Mouse (Mus musculus): ENCODE data around the gene AY761185.
"Not testable (repeated sequence)": the region's sequence is repeated elsewhere in the genome, so short reads cannot be mapped to it uniquely, and the experiment has no call there.

AY761185 gene

DNA sequence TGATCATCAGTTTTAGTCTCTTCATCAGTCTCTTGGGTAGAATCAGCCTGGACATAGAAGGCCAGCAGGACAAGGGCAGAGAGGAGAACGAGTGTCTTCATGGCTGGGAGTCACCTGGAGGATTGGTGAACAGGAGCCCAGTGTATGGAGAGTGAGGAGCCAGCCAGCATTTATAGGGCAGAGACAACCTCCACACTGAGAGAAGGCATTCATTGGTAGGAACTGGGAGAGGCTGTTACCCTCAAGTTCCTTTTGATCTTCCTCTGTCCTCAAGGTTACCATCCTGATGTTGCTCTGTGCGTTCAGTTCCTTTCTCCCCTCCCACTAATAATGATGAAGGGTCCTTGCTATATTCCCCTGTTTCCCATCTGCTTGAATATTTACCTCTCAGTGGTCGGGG lies at the start of gene AY761185:
Gene AY761185 (minus strand): TSS at position 101 of the 400 bp plus-strand sequence.
- DNase-seq (ENCODE audit: low spot score), result no peak

DNA sequence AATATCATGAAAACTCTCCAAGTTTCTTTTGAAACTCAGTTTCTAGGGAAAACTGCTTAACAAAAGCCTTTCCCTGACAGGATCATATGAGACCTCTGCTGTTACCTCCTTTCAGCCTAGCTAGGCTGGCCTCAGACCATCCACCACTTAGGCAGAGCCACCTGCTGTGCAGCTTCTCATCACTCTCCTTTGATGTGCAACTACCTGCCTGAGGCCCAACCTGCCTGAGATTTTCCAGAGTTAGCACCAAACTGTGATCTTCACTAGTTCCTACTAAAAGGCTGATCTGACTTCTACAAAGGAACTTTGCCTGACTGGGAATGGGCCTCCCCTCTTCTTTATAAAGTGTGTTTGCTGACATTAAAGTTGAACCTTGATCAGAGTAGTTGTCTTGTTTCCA lies 49.5 kb upstream of the AY761185 start:
- DNase-seq (ENCODE audit: low spot score), result not testable (repeated sequence)

DNA sequence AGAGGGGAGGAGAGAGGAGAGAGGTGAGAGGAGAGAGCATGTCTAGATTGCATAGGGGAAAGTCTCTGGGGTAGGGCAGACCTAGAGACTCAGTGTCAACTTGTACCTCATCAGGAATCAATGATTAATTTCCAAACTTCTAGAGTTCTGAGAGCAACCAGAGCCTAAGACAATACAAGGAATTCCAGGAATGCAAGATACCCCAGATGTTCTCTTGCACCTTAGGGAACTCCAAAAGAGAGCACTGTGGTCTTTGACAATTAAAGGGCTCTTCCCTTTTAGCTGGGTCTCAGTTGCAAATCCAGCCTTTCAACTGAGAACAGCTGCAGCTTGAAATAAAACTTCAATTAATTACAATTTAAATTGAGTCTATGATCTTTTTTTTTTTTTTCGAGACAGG lies 35.3 kb upstream of the AY761185 start:
- no peak for DNase-seq (ENCODE audit: low spot score)

DNA sequence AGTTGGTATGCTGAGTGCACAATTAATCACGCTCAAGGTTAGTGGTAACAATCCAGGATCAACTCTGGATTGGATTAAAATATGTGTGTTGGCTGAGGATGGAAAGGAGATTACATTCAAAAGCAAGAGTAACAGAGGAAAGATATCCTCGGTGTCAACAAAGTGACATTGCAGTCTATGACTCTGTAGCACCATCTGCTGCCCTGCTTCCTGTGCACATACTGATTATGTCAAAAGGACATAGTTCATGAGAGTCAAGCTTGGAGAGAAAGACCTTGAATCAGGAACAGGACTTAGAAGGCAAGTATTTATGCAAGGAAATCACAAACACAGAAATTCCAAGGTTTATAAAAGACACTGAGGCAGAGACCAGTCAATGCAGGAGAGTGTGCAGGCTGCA lies 20.0 kb upstream of the AY761185 start:
- no peak for DNase-seq (ENCODE audit: low spot score)

DNA sequence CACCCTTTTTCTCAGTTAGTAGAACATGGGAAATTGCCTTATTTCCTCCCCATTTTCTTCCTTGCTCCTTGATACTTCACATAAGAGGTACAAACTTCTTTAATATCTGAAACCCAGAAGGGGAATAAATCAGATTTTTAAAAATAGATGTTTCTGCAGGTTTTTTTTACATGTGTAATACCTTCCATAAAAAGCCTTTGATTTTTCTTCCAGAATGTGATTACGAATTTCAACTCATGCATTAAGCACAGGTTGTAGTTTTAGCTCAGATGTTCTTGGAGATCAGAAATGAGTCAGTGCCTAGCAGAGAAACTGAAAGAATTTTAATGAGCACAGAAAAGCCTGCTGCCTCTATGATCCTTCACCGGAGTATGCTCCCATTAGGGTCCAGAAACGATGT lies 22.5 kb downstream of the AY761185 start, which contains the start of gene Gm6040:
Gene Gm6040 (minus strand): TSS at position 101 of the 400 bp plus-strand sequence.
- DNase-seq (ENCODE audit: low spot score), result no peak

DNA sequence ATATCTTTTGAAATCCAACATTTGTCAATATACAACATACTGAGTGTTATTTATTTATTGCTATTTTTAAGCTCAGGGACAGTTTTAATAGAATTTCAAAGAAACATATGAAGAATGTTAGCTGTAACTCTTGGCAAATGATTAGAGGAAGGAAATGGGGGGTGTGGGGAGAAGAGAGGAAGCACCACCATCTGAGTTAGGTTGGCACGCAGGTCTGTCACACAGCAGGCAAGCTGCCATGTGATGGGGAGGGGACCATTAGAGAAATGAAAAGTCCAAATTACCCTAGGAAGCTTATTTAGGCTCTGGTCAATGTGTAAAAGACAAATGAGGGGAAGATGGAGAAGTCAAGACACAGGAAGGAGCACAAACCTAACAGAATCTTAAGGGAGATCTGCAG lies 32.2 kb downstream of the AY761185 start:
- no peak for DNase-seq (ENCODE audit: low spot score)

- DNase-seq (ENCODE audit: low spot score), result no peak
Observed at GRCm38 (mm10) chr8:20908256-20908655, 36.3 kb downstream of the AY761185 start.

GRCm38 (mm10) chr8:20907119-20907518 lies 37.4 kb downstream of the AY761185 start:
- no peak for DNase-seq (ENCODE audit: low spot score)

DNA sequence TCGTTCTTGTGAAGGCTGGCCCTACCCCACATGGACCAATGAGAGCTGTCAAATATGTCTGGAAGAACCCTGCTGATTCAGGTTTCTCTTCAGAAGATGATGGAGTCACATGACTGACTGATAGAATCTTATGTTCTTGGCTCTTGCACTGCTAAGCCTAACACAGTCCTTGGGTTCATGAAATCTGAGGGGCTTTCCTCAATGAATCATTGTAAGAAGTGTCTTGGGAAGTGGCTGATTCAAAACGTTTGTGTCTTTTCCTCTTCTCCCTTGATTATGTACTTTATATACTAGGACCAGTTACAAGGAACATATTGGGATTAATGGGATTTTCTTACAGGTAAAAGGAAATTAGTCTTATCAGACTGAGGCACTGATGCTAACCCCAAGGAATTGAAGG lies 42.0 kb downstream of the AY761185 start, which contains the start of gene Gm15056:
Gene Gm15056 (minus strand): TSS at position 101 of the 400 bp plus-strand sequence.
- DNase-seq (ENCODE audit: low spot score), result no peak
